Mouse (Mus musculus) T-helper 1 cell (primary cell): ENCODE results near the gene Rxfp4.

Experiments used
- in situ Hi-C: fragments of 300-600 bp; cut with MboI, MseI; formaldehyde crosslinking; loops from one replicate; pipeline ENCODE4 v1.15.1; 2025; ENCODE audit warnings: high pct_unique_total_duplicates

The Rxfp4 gene

DNA sequence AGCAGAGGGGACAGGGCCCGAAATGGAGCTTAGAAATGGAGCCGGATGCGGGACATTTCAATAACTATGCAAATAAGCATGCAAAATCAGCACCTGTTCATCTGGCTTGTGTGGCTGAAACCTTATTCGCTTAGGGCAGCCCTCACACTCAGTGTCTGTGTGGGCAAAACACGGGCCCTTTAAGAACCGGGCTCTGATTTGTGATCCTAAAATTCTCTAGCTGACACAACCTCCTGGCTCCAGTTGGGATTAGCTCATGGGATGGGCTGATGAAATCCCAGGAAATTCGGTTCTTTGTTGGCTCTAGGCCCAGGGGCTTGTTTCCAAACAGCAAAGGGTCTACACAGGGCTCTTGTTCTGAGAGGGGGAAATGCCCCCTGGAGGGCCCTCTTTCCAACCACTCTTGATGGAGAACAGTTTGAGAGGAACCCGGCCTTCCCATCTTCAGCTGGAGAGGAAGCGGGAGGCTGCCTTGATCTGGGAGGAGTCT lies 37.0 kb downstream of the Rxfp4 start:
- in situ Hi-C loops = no loop called here

DNA sequence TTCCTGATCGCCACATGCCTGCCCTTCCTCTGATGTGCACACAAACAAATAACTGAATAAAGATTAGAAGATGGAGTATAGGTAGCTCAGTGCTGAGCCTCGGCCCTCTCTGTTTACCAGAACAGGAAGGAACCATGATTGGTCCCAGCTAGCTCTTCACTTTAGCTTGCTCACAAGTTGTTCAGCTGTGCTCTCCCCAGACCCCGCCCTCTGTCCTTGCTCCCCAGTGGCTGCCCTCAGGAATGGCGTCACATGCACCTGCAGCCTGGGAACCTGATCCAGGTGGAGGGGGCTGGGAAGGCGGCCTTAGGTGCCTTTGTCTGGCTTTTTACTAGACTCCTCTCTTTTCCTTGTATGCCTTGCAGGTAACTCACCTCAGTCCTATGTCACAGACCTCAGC lies 37.8 kb downstream of the Rxfp4 start:
- in situ Hi-C loops = no loop called here

DNA sequence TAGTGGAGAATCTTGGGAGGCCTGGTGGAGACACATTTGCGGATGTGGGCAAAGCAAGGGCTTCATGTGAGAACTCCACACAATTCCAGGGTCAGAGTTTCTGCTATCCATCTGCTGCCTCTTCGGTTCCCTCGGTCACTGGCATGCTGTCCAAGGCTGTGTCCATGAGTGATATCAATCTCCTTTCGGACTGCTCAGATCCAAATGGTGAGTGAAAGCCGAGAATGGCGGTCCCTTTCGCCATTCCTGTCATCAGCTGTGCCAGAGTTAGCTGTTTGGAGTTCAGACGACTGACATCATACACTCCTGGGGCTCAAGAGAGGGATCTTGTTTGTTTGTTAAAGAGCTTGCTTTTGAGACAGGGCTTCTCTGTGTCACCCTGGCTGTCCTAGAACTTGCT lies 38.5 kb downstream of the Rxfp4 start:
- in situ Hi-C loops = no loop called here

DNA sequence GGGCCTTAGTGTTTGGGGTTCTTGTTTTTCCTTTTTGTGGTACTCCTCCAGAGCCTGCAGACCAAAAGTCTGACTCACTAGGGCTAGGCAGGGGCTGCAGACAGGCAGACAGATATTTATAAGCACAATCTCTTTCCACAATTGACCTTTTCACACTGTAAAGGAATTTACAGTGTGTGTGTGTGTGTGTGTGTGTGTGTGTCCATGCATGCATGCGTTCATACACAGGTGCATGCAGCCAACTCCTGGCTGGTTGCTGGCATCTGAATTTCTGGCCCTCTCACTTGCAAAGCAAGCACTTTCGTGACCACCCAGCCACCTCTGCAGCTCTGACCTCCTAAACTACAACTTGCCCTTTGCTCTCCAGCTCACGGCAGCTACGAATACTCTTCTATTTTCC lies 43.9 kb downstream of the Rxfp4 start:
- in situ Hi-C loops = loop anchor here (5.0 kb wide), 1 partner anchor 33 kb away; no protein-coding TSS in a partner anchor

DNA sequence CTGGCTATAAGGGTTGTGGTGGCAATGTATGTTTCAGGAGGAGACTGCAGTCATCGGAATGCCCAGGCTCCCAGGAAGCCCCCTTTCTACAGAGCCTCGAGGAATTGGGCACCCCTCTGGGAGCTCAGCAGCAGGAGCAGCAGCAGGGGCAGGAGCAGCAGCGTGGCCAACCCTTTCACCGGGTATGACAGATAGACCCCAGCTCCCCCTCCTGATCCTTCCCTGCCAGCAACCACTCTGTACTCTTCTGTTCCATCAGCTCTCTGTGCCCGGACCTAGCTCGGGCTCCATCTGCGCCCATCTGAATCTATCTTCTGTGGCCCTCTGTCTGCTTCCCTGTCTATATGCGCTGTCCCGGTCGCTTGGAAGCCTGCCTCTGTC lies 45.2 kb downstream of the Rxfp4 start:
- in situ Hi-C loops = loop anchor here (5.0 kb wide), 1 partner anchor 35 kb away; no protein-coding TSS in a partner anchor

DNA sequence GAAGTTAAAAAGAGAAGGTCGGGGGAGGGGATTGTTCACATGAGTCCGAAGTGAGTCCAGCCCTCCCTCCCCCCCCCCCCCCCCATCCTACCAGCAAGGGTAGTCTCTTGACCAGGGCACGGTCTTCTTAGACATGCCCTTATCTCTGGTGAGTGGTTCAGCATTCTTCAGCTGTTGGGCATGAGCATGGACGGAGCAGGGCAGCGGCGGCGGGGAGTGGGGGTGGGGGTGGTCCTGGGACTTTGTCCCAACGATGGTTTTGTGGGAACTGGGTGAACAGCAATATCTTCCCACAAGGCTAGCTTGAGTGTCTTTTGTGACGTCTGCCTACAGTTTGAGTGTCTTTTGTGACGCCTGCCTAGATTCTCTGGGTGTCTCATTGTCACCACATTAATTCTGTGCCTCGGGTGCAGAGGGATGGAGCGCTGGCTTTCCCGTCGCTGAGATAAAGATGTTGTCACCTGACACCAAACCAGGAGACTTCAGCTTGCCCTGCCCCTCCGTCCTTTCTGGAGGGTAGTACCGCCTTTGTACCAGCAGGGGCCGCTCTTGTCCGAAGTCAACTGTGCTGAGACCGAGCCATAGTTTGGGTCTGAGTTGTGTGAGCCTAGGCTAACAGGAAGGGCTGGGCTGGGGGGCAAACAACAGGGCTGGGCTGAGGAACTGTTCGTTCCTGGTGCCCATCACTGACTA lies 45.7 kb downstream of the Rxfp4 start:
- in situ Hi-C loops = loop anchor here (5.0 kb wide), 1 partner anchor 35 kb away; no protein-coding TSS in a partner anchor

DNA sequence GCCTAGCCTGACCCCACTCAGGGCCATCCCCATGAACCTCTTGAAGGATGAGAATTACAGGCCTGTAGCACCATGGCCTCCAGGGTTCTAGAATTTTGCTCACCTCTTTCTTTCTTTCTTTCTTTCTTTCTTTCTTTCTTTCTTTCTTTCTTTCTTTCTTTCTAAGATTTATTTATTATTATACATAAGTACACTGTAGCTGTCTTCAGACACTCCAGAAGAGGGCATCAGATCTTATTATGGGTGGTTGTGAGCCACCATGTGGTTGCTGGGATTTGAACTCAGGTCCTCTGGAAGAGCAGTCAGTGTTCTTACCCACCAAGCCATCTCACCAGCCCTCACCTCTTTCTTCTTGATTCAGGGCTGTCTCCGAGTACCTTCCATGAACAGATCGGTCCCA lies 47.3 kb downstream of the Rxfp4 start, which contains the start of gene Arhgef2:
Gene Arhgef2, plus strand, starts transcription at position 301 of the 400 bp plus-strand sequence.
- in situ Hi-C loops = loop anchor here (5.0 kb wide), 1 partner anchor 37 kb away; no protein-coding TSS in a partner anchor

DNA sequence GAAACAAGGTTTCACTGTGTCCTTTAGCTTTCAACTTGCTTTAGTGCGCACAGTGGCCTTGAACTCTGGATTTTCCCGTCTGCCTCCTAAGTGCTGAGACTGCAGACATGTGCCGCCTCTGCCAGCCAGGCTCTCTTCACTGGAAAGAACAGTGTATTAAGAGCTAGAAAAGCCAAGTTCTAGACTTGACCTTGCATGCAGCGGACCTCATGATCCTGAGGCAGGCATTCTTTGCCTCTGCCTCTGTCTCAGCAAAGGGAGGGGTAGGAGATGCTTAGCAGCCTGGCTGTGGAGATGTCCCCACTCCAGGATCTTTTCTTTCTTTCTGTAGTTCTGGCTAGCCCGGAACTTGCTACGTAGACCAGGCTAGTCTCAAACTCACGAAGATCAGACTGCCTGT lies 48.1 kb downstream of the Rxfp4 start:
- in situ Hi-C loops = loop anchor here (5.0 kb wide), 1 partner anchor 37 kb away; no protein-coding TSS in a partner anchor

DNA sequence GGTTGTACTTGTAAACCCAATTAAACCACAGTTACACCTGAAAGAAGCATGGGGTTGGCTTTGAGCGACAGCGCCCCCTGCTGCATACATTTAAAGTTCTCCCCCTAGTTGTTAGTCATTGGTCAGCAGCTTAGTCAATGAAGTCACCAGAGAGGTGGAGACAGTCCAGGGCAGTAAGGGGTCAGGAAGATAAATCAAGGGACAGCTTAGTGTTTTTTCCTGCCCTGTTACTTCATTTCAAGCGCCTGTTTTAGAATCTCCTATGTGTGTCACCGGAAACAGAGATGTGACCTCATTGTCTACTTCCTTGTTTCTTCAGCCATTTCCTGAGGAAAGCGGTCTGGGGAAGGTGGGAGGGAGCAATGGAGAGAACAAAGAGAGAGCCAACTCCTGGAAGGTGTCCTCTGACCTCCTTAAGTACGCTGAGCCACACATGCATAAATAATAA lies 49.2 kb downstream of the Rxfp4 start:
- in situ Hi-C loops = no loop called here

DNA sequence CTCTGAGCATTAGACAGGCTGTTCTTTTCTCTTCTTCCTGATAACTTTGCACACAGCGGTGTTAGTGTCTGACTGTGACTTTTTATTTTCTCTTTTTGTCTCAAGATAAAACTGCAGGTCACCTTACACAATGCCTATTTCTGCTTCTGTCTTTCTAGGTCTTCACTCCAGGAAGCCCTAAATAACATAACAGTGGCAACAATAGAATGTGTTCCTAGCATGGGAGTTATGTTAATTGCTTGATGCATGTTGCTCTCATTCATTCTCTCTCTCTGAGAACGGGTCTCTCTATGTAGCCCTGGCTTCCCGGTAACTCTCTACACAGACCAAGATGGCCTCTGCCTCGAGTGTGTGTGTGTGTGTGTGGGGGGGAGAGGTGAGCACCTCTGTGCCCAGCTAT lies 50.5 kb downstream of the Rxfp4 start:
- in situ Hi-C loops = no loop called here
